Mouse (Mus musculus): ENCODE measurements around the gene 4922502D21Rik. TPM values are rescaled to one million over a fixed set of nuclear protein-coding genes. Genes with fewer than 3 reads are reported as not detected.

4922502D21Rik gene
- total RNA-seq, 2 experiments from 2014 or later, result not detected

DNA sequence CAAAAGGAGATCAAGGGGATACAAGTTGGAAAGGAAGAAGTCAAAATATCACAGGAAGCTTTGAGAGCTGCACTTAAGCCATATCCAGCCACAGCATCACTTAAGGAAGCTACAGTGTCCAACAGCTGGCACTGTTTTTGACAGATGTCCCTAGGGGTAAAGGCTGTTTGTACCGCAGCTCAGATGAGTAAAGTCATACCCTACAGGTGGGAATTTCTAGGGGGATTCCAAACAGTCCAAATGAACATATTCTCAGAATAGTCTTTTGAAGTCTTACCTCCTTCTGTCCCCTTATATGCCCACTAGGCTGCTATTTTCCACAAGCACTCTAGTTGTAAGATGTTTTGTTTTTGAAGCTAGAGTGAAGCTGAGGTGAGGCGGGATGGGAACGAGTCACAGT lies 19.1 kb downstream of the 4922502D21Rik start:
- no peak for DNase-seq

GRCm38 (mm10) chr6:129304180-129304579 lies 27.4 kb downstream of the 4922502D21Rik start:
- DNase-seq, result no peak

- no peak for DNase-seq
These were observed 42.9 kb downstream of the 4922502D21Rik start for GRCm38 (mm10) chr6:129288708-129289107.

DNA sequence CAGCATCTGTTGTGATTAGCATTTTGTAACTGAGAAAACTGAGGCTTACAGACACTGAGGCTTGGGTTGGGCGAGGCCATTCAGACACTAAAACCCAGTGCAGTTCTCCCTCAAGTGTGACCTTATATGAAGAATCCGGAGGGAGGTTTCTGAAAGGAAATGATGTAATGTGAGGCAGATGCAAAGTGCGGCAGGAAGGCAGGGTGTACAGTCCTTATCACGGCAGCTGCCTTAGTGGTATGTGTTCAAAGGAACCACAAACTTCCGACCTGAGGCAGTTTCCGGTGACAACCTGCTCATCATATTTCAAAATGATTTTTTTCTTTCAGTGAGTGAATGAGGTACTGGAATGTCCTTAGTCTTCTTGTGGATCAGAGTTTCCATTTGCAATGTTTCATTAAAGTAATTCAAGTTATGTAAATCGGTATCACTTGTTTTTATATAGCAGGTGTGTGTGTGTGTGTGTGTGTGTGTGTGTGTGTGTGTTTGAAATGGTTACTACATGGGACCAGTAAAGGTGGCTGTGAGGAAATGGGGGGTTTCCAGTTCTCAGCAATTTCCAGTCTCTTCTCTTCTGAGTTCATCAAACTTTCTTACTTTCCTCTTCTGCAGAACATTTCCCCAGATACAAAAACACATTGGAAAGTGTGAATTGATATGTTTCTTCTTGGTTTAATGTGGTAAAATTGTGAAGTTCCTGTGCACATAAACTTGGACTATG lies 47.1 kb downstream of the 4922502D21Rik start:
- DNase-seq, result no peak

DNA sequence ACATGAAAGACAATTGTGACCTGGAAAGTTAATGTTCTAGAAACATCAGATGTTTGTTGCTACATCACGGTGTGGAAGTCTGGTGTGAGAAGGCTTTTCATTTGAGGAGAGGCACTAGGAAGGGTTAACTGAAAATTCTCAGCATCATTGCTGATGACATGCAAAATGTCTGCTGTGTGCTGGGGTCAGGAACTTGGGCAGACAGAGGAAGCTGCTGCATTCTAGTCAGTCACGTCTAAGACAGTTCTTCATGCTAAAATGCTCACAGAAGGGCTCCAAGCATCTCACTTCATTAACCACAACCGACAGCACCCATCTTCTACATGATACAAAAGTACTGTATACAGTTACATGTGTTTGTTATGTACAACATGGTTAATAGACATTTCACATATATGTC lies 48.3 kb downstream of the 4922502D21Rik start:
- DNase-seq, result no peak

GRCm38 (mm10) chr6:129276483-129276882 lies 55.1 kb downstream of the 4922502D21Rik start:
- DNase-seq, result no peak

DNA sequence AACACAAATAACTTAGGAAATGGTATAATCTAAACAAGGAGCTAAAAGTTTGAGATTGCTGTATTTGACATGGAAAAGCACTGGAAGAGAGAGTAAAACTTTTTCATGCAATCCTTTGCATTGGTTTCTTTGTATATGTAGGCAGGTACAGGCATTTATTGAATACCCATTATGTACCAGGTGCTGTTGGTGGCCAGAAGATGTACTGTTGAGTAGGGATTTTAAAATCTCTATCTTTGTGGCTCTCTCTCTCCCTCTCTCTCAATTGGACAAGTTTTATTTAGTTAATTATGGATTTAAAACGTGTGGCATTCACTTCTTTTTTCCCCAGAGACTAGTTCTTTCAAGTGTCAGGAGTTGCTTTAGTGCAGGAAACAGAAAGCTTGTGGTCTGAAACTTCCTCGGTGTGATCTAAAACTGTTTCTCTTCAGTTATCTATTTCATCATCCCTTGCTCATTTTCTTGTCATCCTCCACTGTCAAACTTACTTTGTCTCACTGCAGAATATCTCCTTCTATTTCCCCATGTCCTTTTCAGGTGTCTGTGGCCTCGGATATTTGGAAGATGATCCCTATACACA lies 55.9 kb downstream of the 4922502D21Rik start:
- DNase-seq, result no peak

GRCm38 (mm10) chr6:129275220-129275619 lies 56.4 kb downstream of the 4922502D21Rik start, which contains the start of gene Cd69:
Cd69 (minus strand) TSS chr6:129275436.
- no peak for DNase-seq

GRCm38 (mm10) chr6:129274476-129274875 lies 57.1 kb downstream of the 4922502D21Rik start:
- DNase-seq, result no peak

DNA sequence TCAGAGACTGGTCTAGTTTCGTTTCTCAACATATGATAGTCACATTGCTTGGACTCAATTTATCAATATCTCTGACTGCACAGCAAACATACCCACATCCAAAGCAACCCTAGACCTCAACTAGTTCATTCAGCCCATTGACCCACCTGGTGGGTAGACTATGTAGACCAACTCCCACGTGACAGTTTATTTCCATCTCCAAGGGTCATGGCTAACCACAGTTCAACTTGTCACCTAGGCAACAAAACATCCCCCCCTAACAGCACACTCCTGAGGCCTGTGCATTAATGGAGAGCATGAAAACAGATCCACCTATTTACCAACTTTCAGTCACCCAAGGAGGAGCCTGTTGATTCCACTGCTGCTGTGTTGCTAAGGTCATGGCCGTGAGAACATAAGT lies 57.9 kb downstream of the 4922502D21Rik start:
- DNase-seq, result no peak

Other genes with a start within 250 kb of the 4922502D21Rik start
- gene Clec2e, start 230.9 kb downstream of the 4922502D21Rik start, total RNA-seq (2021), result not detected
- 10 to 100 TPM; 39.7 to 59.7 TPM for gene Clec2d, start 151.2 kb downstream of the 4922502D21Rik start, total RNA-seq (2021)
- under 1 TPM; 0.13 to 0.30 TPM for gene Cd69, start 56.4 kb downstream of the 4922502D21Rik start, total RNA-seq (2021)
- gene Clec12a, start 10.9 kb upstream of the 4922502D21Rik start, total RNA-seq (2021), result 1 to 10 TPM in 1 of 2 experiments, under 1 TPM in 1; 0.93 to 1.4 TPM
- gene Clec12b, start 54.1 kb upstream of the 4922502D21Rik start, total RNA-seq (2021), result not detected
- 1 to 10 TPM in 1 of 2 experiments, under 1 TPM in 1; 0.56 to 1.2 TPM for gene Clec1b, start 65.5 kb upstream of the 4922502D21Rik start, total RNA-seq (2021)
- under 1 TPM; 0.13 to 0.17 TPM for gene Clec9a, start 77.1 kb upstream of the 4922502D21Rik start, total RNA-seq (2021)
- 1 to 10 TPM; 3.4 to 9.7 TPM for gene Clec1a, start 120.2 kb upstream of the 4922502D21Rik start, total RNA-seq (2021)
- gene Olr1, start 175.4 kb upstream of the 4922502D21Rik start, total RNA-seq (2021), result under 1 TPM in 1 of 2 experiments, not detected in 1; 0.40 TPM
- gene Tmem52b, start 180.8 kb upstream of the 4922502D21Rik start, total RNA-seq (2021), result not detected
- 100 to 1,000 TPM; 237 to 286 TPM for gene Gabarapl1, start 201.4 kb upstream of the 4922502D21Rik start, total RNA-seq (2021)
- gene Klre1, start 246.1 kb upstream of the 4922502D21Rik start, total RNA-seq (2021), result under 1 TPM in 1 of 2 experiments, not detected in 1; 0.30 TPM

Measured in adrenal gland, postnatal 36 days (tissue).